Mouse (Mus musculus) CH12F3 (cell line): ENCODE results near the gene Akap3.

Experiments used
- in situ Hi-C: fragments of 300-500 bp; cut with MboI; formaldehyde crosslinking; loops from 2 replicates; pipeline ENCODE4 v1.14.3; 2020; ENCODE audit warnings: low sequenced_read_pairs

Gene Akap3

DNA sequence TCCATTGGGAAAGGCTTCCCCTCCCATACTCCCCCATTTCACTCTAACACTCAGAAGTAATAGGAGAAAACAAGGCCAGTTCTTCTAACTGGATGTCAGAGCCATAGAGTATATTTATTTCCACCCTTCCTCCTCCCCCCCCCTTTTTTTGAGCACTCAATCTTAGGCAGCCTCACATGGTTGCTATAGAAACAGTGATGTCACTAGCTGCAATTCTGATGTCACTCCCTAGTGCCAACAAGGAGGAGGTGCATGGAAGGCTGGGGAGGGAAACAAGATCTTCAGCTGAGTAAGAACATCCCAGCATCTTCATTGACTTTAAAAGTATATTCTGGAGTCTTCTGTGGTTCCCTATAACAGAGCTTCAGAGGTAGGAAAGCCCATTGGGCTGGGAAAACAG is at the start of gene Akap3:
Gene Akap3 (plus strand): TSS at position 218 of the 400 bp plus-strand sequence.
- in situ Hi-C loops = no loop called here

DNA sequence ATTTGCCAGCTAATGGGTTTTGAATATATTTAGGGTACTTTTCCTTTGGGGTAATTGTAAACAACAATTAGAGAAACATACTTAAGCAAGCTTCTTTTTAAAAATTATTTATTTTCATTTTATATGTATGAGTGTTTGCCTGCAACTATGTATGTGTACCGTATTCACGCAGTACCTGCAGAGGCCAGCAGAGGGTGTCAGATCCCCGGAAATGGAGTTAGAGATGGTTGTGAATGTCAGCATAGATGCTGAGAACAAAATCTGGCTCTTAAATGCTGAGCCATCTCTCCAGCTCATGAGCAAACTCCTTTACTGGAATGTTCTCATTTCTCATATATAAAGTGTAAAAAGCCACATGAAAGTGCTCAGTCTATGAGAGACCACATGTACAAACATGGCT is 46.1 kb upstream of the Akap3 start:
- in situ Hi-C loops = no loop called here

DNA sequence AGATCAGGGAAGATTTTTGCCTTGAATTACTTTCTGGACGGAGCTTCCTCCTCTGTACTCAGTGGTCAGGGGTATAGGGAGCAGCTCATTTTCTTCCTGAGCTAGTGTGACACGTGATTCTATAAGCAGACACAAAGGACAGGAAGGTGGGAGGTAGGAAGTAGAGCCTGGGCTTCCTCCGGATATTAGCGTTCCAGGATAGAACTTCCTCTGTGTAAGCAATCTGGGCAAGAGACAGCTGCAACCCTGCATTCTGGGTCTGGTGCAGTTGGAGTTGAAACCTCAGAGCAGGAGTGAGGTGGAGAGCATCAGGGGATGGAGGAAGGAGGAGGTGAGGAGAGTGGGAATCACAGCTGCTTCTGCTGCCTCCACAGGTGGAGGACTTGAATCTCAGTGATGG is 44.8 kb upstream of the Akap3 start:
- in situ Hi-C loops = no loop called here

DNA sequence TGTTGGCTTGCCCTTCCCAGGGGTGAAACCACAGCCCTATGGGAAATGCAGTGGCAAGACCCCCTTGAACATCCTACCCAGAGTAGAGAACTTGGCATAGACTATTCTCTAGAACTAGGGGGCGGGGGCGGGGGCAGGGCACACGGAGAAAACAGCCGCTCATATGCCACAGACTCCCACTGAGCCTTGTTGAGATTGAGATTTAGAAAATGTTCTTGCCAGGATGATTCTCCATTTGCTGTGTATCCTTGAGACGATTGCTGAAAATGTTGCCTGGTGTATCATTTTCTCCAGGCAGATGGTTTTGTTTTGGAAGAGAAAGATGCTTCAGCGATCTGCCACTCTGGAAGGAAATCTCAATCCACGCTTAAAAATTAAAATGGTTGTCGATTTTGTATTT is 44.3 kb upstream of the Akap3 start:
- in situ Hi-C loops = no loop called here

DNA sequence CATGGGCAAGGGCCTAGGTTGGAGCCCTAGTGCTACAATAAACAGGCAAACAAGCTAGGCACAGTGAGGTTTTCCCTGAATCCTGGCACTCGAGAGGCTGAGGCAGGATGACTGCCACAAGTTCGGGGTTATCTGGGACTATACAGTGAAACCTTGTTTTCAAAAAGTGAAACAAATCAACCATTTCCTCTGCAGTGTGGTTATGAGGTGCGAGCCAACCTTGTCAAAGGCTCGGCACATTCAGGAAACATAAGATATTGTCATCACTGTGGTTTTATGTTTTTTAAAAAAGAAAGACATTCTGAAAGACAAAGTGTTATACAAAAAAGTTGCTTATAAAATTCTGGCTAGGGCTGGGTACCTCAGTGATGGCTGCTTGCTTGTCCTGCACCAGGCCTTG is 41.4 kb upstream of the Akap3 start:
- in situ Hi-C loops = no loop called here

DNA sequence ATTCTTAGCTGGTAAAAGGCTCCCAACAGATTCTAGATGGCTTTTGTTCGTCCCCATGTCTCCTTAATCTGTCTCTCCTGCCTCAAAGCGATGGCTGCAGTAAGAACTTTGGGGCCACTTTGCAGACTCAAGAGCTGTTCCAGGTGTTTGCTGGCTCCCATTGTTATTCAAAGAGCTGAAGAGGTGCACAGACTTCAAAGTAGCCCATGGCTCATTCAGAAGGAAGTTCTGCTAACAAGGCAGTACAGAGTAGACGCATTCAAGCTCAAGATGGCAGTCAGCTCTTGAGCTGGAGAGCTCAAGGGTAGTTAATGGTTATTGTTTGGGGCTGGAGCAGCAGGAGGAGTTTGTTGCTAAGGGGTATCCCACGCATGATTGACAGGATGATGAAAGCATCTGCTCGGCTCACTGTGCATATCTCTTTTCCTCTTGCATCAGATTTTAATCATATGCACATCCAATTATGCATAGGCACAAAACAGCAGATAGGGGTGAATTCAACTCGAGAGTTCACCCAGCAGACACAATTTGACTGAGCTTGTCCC is 37.6 kb upstream of the Akap3 start:
- in situ Hi-C loops = no loop called here

DNA sequence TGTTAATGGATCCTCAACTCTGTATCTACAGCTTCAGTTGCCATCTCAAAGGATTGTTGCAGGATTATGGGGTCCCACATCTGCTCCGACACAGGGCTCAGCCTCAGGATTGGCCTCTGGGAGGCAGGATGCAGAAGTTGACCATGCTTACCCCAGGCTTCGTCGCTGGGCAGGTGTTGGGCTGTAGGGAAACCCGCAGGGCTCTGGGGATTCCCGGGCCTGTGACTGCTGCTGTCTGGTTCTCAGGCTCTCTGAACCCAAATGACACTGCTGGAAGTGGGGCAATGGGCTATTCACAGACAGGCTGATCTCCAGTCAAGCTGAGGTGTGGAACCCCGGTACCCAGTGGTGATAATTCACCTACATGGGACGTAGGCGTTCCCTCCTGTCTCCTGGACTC is 36.6 kb upstream of the Akap3 start:
- in situ Hi-C loops = no loop called here

DNA sequence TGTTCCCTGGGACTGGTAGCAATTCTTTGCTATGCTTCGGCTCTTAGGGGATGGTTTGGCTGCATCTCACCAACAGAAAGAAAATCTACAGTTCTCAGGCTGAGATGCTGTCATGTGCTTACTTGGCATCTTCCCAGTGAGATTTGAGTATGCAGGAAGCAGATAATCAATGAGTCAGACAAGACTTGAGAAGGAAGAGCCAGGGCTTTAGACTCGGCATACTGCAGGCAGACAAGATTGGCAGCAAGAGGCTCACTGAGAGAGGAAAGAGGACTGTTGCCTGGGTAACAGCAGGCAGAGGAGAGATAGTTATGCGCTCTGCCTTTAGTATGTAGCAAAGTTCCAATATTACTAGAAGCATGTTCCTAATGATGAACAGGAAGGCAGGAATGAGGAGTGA is 29.8 kb upstream of the Akap3 start:
- in situ Hi-C loops = loop anchor here (10.0 kb wide), 1 partner anchor 112 kb away; the partner anchor contains the start of genes D6Wsu163e and Rad51ap1

DNA sequence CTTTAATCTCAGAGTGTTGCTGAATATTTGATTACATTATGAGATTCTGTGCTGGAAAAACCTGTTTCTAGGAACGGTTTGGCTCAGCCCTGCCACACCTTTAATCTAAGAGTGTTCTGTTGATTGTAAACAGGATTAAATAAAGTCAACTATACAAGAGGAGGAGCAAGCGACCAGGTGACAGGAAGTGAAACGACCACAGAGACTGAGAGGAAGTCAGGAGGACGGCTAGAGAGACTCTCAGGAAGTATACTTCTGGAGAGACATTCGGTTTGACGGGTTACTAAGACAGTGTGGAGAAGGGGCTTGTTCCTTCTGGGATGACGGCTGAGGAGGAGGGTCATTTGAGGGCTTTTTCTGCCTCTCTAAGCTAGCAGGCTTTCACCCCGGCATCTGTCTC is 16.3 kb upstream of the Akap3 start:
- in situ Hi-C loops = no loop called here

DNA sequence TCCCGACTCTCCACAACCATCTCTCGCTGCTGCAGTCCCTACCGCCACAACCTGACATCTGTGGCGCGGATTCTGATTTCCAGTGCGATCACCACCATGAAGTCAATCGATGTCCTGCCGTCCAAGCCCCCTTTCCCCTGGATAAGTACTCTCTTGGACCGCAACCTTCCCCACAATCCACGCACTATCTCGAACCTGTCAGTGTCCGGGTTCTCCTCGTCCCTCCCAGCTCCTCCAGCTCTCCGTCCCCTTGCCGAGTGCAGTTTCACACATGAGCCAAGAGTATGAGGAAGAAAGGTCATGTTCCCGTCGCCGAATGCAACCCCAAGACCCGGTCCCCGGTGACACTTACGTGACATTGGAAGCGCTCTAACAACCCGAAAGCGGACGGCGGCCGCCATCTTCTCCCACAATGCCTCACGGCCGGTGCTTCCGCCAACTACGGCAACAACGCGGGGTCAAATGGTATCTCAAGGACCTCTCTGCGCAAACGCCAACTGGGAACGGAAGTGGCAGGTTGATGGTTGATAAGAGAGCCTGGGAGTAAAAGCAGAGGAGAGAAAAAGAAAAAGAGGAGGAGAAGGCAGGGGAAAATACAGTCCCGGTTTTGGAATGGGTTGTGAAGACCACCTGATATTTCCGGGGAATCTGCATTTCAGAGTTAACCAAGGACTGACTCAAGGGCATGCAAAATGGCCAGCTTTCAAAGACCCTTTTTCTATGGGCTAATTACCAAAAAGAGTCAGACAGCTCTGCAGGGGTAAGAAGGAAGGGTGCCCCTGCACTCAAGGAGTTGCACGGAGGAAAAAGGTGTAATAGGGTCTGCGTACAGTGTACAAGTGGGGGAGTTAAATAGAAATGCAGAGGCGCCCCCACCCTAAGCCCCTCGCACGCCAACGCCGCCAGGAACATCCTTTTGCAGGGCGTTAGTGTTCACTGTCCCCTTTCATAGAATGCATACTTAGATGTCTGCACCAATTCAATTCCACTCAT is 3.9 kb upstream of the Akap3 start, which contains the start of gene Ndufa9:
Gene Ndufa9 (minus strand): TSS at position 425 of the 993 bp plus-strand sequence.
- in situ Hi-C loops = no loop called here

DNA sequence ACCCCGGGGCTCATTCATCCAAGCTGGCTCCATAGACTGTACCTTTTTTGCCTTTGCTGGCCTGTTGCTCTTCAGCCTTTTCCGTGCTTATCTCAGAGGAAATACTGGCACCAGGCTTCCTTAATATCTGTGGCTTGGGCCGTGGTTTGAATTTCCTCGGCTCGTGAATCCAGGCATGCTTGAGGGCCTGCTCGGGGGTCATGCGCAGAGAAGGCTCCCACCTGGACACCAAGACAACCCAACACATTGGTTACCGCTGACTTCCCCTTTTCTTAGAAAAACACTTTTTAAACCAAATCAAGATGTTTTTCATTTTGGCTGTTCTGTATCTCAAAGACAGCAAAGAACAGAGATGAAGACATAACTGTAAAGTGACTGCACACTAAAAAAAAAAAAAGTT is 24.2 kb downstream of the Akap3 start:
- in situ Hi-C loops = no loop called here

DNA sequence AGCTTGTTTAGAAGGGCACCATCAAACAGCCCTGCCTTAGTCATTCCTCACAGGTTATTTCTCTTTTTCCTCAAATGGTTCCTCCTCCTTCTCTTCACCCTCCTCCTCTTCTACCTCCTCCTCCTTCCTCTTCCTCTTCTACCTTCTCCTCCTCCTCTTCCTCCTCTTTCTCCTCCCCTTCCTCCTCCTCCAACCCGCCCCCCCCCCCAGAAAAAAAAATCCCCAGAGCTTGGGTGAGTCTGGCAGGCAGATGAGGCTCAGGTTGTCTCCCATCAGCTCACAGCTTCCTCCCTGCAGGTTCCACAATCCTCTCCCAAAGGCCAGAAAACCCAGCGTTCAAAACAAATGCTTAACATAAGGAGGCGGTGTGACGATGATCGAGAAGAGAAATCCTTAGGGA is 54.5 kb downstream of the Akap3 start:
- in situ Hi-C loops = no loop called here

DNA sequence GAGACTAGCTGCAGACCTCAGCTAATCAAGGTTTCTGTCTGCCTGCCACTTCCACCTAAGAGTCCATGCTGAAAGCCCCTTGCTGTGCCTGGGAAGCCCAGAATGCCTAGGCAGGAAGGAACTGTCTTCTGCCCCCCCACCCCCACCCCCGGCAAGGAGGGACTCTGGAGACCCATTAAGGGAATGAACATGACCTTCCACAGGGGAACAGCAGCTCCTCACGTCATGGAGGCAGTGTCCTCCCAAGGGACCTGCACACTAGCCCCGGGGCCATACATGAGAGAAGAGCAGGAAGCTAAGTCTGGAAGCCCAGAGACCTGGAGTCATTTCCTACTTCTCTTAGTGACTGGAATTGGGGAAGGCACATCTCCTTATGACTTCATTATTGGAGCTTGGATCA is 55.0 kb downstream of the Akap3 start:
- in situ Hi-C loops = no loop called here

DNA sequence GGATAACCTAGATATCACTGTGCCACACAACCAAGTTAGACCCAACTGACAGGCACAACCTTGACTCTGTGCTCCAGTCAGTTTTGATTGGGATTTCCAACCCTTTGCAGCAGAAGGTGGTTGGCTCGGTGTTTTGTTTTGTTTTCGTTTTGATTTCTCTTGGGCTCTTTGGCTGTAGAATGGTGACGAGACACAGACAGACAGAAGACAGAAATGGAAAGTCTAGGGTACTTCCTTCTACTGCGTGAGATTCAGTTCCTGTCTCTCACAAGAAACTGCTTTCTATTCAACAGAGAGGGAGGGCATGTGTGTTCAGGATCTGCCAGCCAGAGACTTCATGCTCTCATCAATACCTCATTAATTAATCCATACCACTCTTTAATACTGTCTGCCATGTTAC is 57.8 kb downstream of the Akap3 start:
- in situ Hi-C loops = no loop called here

DNA sequence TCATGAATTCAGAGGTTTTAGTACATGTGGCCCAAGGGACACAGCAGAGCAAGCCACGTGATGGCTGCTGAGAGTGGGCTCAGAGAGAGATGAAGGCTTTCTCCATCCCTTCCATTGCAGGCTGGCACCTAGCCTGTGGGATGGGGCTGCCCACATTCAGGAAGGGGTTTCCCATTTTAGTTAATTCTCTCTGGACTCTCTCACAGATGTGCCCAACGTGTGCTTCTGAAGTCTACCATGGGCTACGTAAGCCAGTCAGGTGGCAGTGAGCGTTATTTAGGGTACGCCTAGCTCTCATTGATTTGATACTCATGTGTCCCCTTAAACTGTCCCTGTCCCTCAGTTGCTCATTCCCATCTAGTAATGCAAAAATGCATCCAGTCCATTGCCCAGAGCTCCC is 62.0 kb downstream of the Akap3 start:
- in situ Hi-C loops = no loop called here

DNA sequence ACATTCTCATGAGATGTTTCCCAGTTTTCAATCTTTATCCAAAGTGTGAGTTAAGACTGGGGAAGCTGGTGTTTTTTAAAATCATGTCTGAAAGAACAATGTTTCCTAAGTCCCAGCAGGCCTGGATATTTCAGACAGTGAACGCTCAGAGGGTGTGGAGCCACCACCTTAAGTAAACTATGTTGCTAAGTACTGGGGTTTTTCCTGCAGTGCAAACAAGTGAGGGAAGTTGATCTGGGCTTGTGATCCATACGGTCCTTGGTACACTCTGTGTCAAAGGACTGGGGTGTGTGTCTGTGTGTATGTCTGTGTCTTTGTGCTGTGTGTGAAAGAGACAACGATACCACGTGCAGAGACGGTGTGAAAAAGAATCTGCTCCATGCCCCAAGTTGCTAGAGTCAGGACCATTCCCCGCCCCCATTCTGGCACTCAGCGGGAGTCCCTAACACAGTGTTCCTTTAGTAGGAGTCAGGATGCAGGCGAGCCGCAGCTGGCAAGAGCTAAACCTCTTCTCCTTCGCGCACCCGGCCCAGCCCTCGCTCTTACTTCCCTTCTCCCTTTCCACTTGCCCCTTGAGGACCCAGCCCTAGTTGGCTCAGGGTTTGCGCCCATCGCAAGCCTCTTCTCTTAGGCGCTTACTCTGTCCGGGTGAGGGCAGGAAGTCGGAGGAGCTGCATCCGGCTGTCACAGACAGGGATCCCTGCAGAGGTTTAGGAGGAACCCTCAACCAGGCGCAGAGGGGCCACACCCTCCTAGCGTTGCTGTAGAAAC is 68.4 kb downstream of the Akap3 start, which contains the start of gene Dyrk4:
Gene Dyrk4 (minus strand): TSS at position 729 of the 771 bp plus-strand sequence.
- in situ Hi-C loops = no loop called here
